Mouse (Mus musculus): ENCODE results near the gene Camkk1.

Camkk1 gene

DNA sequence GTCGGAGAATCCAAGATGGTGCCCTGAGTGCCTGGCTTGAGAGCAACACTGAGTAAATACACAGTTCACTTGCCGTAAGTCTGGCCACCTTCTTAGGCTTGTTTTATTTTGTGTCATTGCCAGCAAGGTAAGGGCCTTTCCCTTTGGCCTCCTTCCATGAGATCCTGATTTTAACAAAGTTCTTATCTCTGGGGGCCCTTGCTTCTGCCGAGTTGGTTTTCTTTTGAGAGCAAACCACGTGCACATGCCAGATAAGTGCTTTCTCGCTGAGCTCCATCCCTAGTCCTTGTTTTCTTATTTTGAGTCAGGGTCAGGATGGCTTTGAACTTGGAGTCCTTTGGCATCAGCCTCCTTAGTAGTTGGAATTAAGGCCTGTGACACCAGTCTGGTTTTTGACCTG, 38.9 kb downstream of the Camkk1 start:
- DNase-seq: no peak

DNA sequence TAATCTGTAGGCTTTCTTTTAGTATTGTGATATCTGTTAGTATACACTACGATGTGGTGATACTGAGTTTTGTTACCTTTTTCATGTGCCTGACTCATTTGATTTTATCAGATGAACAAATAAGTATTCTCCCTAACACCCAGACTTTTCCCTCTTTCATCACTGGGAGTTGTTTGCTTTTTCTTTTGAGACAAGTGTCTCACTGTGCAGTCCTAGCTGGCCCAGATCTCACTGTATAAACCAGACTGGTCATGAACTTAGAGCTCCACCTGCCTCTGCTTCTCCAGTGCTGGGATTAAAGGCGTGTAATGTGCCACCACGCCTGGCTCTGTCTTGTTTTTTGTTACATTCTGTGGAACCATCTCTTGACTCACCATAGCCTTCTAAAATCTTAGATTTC, 40.8 kb downstream of the Camkk1 start:
- DNase-seq: no peak

- no peak for DNase-seq
Observed at GRCm38 (mm10) chr11:73061413-73061812, 42.6 kb downstream of the Camkk1 start.

DNA sequence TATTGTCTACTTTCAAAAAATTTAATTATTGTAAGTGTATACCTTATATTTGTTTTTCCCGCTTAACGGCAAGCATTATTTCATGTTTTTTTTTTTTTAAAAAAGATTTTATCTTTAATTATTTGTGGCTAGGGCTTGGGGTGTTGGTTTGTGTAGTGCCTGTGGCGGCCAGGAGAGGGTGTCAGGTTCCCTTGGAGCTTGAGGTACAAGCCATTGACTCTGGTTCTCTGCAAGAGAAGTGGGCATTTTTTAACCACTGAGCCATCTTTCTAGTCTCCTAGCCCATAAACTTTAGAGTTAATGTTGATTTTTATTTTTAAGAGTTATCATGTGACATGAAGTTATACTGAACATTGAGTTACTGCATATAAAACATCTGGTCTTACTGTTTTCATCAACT, 53.0 kb downstream of the Camkk1 start:
- DNase-seq: no peak

DNA sequence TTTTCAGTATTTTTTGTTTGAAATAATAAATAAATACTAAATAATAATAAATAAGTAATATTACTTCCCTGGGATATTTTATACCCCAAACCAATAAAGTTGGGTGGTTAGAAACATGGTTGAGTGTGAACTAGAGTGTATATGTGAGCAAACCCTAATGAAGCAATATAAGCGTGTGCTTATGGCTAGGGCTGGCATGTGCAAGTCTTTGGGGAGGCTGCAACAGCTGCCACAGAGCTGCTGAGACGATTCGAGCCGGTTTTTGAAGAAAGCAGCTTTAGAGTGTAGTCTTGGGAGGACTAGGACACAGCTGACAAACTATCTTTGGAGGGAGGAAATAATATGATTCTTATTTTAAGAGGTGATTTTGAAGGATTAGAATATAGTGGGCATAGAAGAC, 57.5 kb downstream of the Camkk1 start:
- DNase-seq: no peak

GRCm38 (mm10) chr11:73076733-73077132, 57.9 kb downstream of the Camkk1 start:
- DNase-seq: no peak

- DNase-seq: no peak
Observed at GRCm38 (mm10) chr11:73077211-73077720, 58.5 kb downstream of the Camkk1 start.

GRCm38 (mm10) chr11:73078615-73079014, 59.8 kb downstream of the Camkk1 start:
- DNase-seq: no peak

DNA sequence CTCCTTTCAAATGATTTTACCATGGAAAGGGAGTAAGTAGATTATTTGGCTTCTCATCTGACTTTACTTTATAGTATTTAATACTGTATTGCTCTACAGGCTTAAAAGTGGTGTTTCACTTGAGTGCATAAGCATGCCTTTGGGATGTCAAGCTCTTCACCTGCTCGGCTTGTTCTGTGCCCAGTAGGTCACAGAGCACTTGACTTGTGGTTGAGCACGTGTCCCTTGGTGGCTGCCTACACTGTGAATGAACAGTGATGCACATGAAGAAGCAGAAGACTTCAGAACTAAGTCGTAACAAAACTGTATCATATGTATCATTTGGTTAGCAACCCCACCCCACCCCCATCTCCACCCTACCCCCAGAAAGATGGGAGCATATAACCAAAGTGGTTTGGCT, 61.5 kb downstream of the Camkk1 start:
- no peak for DNase-seq

GRCm38 (mm10) chr11:73084303-73084702, 65.5 kb downstream of the Camkk1 start:
- no peak for DNase-seq

- no peak for DNase-seq
Observed at GRCm38 (mm10) chr11:73084804-73085231, 66.0 kb downstream of the Camkk1 start.

GRCm38 (mm10) chr11:73085391-73085790, 66.6 kb downstream of the Camkk1 start:
- no peak for DNase-seq

GRCm38 (mm10) chr11:73087700-73088480, 69.1 kb downstream of the Camkk1 start:
- DNase-seq: no peak

GRCm38 (mm10) chr11:73090283-73090682, 71.5 kb downstream of the Camkk1 start, which contains the start of gene Itgae:
Gene Itgae (plus strand): TSS chr11:73090583.
- DNase-seq: no peak

GRCm38 (mm10) chr11:73090826-73091225, 72.0 kb downstream of the Camkk1 start:
- no peak for DNase-seq
